Mouse (Mus musculus) liver, adult 2 months (tissue): ENCODE results near the gene Cnga2. TPM values are rescaled to one million over a fixed set of nuclear protein-coding genes. Genes with fewer than 3 reads are reported as not detected.

Source experiments
- DNase-seq: peaks from one replicate; pipeline ENCODE4 v3.0.0-alpha.2; 2011; ENCODE audit warnings: low read depth, low spot score; ENCODE audit errors: extremely low read depth
- H3K27ac ChIP-seq: fragments of 200-500 bp; replicated peaks from 2 replicates; pipeline ENCODE4 v1.5.1; 2012; ENCODE audit warnings: low read depth, mild to moderate bottlenecking, control low read depth, inconsistent platforms, low read length; ENCODE audit not compliant: insufficient read depth
- H3K27me3 ChIP-seq: fragments of 200-500 bp; 2 replicates; pipeline ENCODE4 v1.6.1; 2012; ENCODE audit warnings: mild to moderate bottlenecking, moderate library complexity, low read length, inconsistent platforms; ENCODE audit not compliant: control insufficient read depth, insufficient read depth
- H3K36me3 ChIP-seq: fragments of 200-500 bp; 2 replicates; pipeline ENCODE4 v1.6.1; 2012; ENCODE audit warnings: low read length, inconsistent platforms; ENCODE audit not compliant: control insufficient read depth, insufficient read depth
- H3K4me1 ChIP-seq: fragments of 200-500 bp; 2 replicates; pipeline ENCODE4 v1.6.1; 2011; ENCODE audit warnings: low read length; ENCODE audit not compliant: control insufficient read depth, insufficient read depth
- H3K4me3 ChIP-seq: fragments of 200-500 bp; 2 replicates; pipeline ENCODE4 v1.5.1; 2011; ENCODE audit warnings: low read depth, mild to moderate bottlenecking, control low read depth, low read length, moderate library complexity; ENCODE audit not compliant: insufficient read depth
- H3K79me2 ChIP-seq: fragments of 200-500 bp; 2 replicates; pipeline ENCODE4 v1.6.1; 2012; ENCODE audit warnings: inconsistent platforms, mild to moderate bottlenecking, low read length, moderate library complexity; ENCODE audit not compliant: control insufficient read depth, insufficient read depth
- H3K9ac ChIP-seq: fragments of 200-500 bp; 2 replicates; pipeline ENCODE4 v1.6.1; 2012; ENCODE audit warnings: low read depth, mild to moderate bottlenecking, control low read depth, inconsistent platforms, low read length
- CTCF ChIP-seq: fragments of 200-500 bp; IDR thresholded peaks from 2 replicates; pipeline ENCODE4 v1.5.1; 2011; ENCODE audit warnings: low read depth, low read length, control low read depth
- POLR2A ChIP-seq: fragments of 200-500 bp; IDR thresholded peaks from 2 replicates; pipeline ENCODE4 v1.6.1; 2011; ENCODE audit warnings: low read length, control low read depth; ENCODE audit not compliant: insufficient read depth; ENCODE audit errors: extremely low read depth
- WGBS: fragments of 180-500 bp; shearing (Covaris S2); methylation state at CpG from one replicate; pipeline ENCODE4 v1.1.7; 2018; 5-methylcytosine and 5-hydroxymethylcytosine counted together
- polyA plus RNA-seq: library from polyadenylated mRNA; depleted of rRNA; stranded (reverse); fragments of >200 nt; gene quantifications from 2 replicates; pipeline ENCODE4 v1.2.3, GENCODE M21; 2012; rRNA removed
- total RNA-seq: library from RNA; depleted of rRNA; stranded (reverse); fragments of >200 nt; gene quantifications from 2 replicates; pipeline ENCODE4 v1.2.3, GENCODE M21; 2014; rRNA removed

Cnga2 gene
- total and polyA plus RNA-seq, 2 experiments: not detected

DNA sequence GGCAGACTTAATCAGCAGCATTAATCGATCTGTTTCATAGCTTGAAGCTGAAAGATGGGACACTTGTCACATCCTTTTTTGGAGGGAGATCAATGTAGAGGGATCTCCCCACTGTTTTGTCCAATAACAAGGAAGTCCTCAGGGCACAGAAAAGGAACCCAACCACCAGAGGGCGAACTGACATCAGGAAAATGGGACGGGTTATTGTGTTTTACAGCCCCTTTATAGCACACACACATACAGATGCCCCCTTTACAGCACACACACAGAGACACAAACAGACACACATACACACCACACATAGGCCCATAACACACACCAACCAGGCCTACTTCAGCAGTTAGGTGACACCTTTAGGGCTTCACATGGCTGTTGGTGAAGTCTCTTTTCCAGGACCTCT lies 21.2 kb downstream of the Cnga2 start:
- WGBS: 20% methylated on average over 3 of the region's 3 CpGs
- no peak overlapping the region for H3K27ac ChIP-seq
- H3K4me1 ChIP-seq: no peaks in the 10 kb centered on the region
- H3K27me3 ChIP-seq: no peaks in the 10 kb centered on the region
- no peaks in the 10 kb centered on the region for H3K79me2 ChIP-seq
- H3K4me3 ChIP-seq: no peak overlapping the region
- TF ChIP-seq POLR2A (no peak), CTCF (peak; percentile 23; the same call in 1 of the 2 replicates)
- no peaks in the 10 kb centered on the region for H3K36me3 ChIP-seq
- DNase-seq: peak; percentile 6
- no peak overlapping the region for H3K9ac ChIP-seq

DNA sequence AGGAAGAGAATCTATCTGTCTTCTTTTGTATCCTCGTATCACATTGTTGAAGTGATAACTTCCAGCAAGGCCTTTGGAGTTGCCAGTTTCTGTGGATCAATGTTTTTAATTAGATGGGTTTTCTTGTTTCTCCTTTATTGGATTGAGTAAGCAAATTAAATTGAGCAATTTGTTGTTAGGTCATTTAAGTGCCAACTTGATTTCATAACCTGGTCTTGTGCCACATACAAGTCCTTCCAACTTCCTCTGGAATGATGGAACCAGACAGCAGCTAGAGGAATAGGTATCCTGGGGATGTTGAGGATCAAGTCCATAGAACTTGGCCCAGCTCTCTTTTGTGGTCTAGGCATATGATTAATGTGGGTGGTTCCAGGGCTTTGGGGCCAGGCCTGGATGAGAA lies 30.6 kb downstream of the Cnga2 start:
- Histone ChIP-seq H3K4me3 (no peak overlapping the region), H3K27me3 (no peaks in the 10 kb centered on the region), H3K79me2 (no peaks in the 10 kb centered on the region), H3K9ac (no peak overlapping the region), H3K4me1 (no peaks in the 10 kb centered on the region), H3K27ac (no peak overlapping the region), H3K36me3 (no peaks in the 10 kb centered on the region)
- no peak for TF ChIP-seq CTCF
- no peak for TF ChIP-seq POLR2A
- peak; percentile 73 for DNase-seq
- 17% methylated on average over 1 of the region's 1 CpGs for WGBS

DNA sequence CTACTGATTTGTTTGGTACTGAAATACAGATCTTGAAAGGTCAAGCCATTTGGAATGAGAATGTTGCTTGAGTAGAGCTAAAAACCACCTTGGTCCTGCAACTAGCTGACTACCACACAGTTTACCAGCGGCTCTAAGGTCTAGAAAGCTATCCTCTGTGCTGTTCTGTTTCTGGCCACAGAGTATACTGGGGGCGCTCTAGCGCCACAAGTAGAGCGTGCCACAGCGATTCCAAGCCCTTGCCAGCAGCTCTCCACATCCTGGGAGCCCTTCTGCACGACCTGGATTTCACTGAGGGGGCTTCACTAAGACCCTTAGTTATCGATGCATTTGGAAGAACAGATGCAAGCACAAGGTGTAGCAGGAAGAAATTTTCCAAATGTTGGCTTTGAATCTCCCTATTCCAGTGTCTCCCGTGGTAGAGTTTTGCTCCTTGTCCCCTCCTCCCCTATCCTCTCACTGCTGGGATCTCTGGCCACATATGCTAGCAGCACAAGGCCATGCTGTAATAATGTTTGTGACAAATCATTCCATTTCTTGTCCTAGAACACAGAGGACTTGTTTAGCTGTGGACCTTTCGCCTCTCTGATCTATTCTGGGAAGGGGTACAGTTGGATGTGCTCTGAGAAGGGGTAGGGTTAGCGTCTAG lies 31.2 kb downstream of the Cnga2 start:
- TF ChIP-seq CTCF (peak; percentile 41; the same call in 1 of the 2 replicates), POLR2A (no peak)
- Histone ChIP-seq H3K9ac (no peak overlapping the region), H3K27ac (no peak overlapping the region), H3K36me3 (no peaks in the 10 kb centered on the region), H3K79me2 (no peaks in the 10 kb centered on the region), H3K4me3 (no peak overlapping the region), H3K4me1 (no peaks in the 10 kb centered on the region), H3K27me3 (no peaks in the 10 kb centered on the region)
- peak; percentile 0 for DNase-seq
- WGBS: 41% methylated on average over 10 of the region's 10 CpGs

DNA sequence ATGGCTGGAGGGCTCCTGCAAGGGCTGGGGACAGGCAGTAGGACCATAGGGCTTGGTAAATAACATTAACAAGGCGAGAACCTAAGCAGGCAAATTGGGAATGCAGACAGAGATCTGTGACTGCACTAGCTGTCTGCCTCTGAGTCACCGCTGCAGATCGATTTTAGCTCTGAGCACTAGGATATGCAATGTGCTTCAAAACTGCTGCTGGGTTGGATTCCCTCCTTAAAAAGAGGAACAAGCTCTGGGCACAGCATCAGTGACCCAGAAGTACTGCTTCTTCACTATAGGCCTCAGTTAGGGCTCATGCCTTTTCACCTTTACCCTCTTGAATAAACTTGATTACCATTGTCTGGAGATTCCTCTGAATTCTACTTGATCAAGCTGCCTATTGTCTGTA lies 31.9 kb downstream of the Cnga2 start:
- no peaks in the 10 kb centered on the region for H3K36me3 ChIP-seq
- WGBS: 67% methylated on average over 3 of the region's 3 CpGs
- TF ChIP-seq CTCF: no peak
- TF ChIP-seq POLR2A: no peak
- no peaks in the 10 kb centered on the region for H3K79me2 ChIP-seq
- DNase-seq: no peak
- H3K27ac ChIP-seq: no peak overlapping the region
- no peaks in the 10 kb centered on the region for H3K27me3 ChIP-seq
- H3K4me3 ChIP-seq: no peak overlapping the region
- no peak overlapping the region for H3K9ac ChIP-seq
- no peaks in the 10 kb centered on the region for H3K4me1 ChIP-seq

DNA sequence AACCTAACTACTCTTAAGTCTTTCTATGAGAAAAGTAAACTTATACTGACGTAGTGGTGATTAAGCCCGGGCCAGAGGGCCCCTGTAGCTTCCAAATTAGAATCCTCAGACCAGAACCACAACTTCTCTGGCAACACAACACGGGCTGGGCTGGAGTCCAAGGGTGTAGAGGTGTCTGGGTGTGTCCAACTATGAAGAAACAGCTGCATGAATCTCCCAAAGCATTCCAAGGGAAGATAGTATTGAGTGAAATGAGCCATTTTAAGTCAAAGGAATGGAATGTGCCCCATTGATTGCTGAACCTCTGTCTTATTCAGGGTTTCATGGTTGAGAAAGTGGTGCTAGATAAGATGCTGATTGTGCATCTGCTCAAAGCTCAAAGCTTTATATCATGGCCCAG lies 52.4 kb downstream of the Cnga2 start:
- TF ChIP-seq POLR2A (no peak), CTCF (no peak)
- 72% methylated on average over 3 of the region's 3 CpGs for WGBS
- H3K27me3 ChIP-seq: no peaks in the 10 kb centered on the region
- no peak overlapping the region for H3K4me3 ChIP-seq
- no peaks in the 10 kb centered on the region for H3K79me2 ChIP-seq
- no peaks in the 10 kb centered on the region for H3K36me3 ChIP-seq
- DNase-seq: no peak
- no peak overlapping the region for H3K27ac ChIP-seq
- no peak overlapping the region for H3K9ac ChIP-seq
- H3K4me1 ChIP-seq: no peaks in the 10 kb centered on the region

DNA sequence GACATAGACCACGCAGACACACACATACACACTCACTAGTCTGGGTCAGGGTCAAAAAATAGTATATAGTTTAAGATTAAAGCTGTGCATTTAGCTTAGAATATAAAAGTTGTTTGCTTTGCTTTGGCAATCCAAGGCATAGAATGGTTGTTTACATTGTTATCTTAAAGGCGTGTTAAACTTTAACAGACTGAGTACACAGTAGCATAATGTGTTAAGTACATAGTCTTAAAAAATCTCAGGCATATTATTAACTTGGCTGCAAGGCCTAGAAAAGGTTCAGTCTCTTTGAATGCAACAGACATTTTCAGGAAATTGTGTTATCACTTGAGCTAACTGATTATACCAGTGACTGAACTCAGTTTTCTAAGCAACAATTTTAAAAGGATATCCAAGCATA lies 56.3 kb downstream of the Cnga2 start:
- no peaks in the 10 kb centered on the region for H3K4me1 ChIP-seq
- DNase-seq: no peak
- H3K36me3 ChIP-seq: no peaks in the 10 kb centered on the region
- TF ChIP-seq CTCF: no peak
- no peak for TF ChIP-seq POLR2A
- no peak overlapping the region for H3K9ac ChIP-seq
- WGBS: 28% methylated on average over 2 of the region's 2 CpGs
- H3K27me3 ChIP-seq: no peaks in the 10 kb centered on the region
- no peaks in the 10 kb centered on the region for H3K79me2 ChIP-seq
- H3K4me3 ChIP-seq: no peak overlapping the region
- no peak overlapping the region for H3K27ac ChIP-seq

Other genes starting within 250 kb of the Cnga2 start
- gene Vma21, start 175.9 kb upstream of the Cnga2 start, total RNA-seq: 13.5 and 14.3 TPM in 2 replicates
- gene Vma21, start 175.9 kb upstream of the Cnga2 start, polyA plus RNA-seq: 2.5 and 4.1 TPM in 2 replicates
- gene Gm1141, start 70.8 kb upstream of the Cnga2 start, total RNA-seq: under 0.01 and 0.07 TPM in 2 replicates
- 0.05 TPM in 1 of 2 replicates, not detected in the other for gene Gm1141, start 70.8 kb upstream of the Cnga2 start, polyA plus RNA-seq
- gene Prrg3, start 29.2 kb upstream of the Cnga2 start, total RNA-seq: 0.18 and 0.40 TPM in 2 replicates
- 0.17 and 0.24 TPM in 2 replicates for gene Prrg3, start 29.2 kb upstream of the Cnga2 start, polyA plus RNA-seq
- gene Fate1, start 18.9 kb upstream of the Cnga2 start, total RNA-seq: not detected in 2 replicates
- not detected in 2 replicates for gene Fate1, start 18.9 kb upstream of the Cnga2 start, polyA plus RNA-seq
- gene Magea4, start 230.2 kb downstream of the Cnga2 start, total RNA-seq: not detected in 2 replicates
- not detected in 2 replicates for gene Magea4, start 230.2 kb downstream of the Cnga2 start, polyA plus RNA-seq